ENCODE assay signal across 23 mouse cellular contexts in genomic region chr2:143789911-143790310, GRCm38 (mm10).
DNase-seq lines count a peak whose midpoint lies in the region; ATAC-seq lines count a peak whose summit lies in the region.
"Had no signal": no experiment of that assay in that cellular context is flagged by ENCODE, and none has a peak within 500 bp of the region (broad histone marks: within the 10 kb centered on the region; RNA-seq: fewer than 3 reads in every experiment).

No protein-coding gene starts in this region.

- no peaks in the 10 kb centered on the region for H3K9me3 ChIP-seq in heart, embryonic 11.5 days (replicated peaks; ENCODE audit: control insufficient read depth, low read length)
- H3K9me3 ChIP-seq: embryonic facial prominence, embryonic 13.5 days; embryonic facial prominence, embryonic 15.5 days; forebrain, embryonic 10.5 days; forebrain, embryonic 12.5 days had no signal

- H3K4me2 ChIP-seq in heart, embryonic 11.5 days = no peak overlapping the region
- H3K4me2 ChIP-seq: embryonic facial prominence, embryonic 13.5 days; embryonic facial prominence, embryonic 15.5 days; forebrain, embryonic 12.5 days had no signal

- H3K4me1 ChIP-seq in heart, embryonic 11.5 days (ENCODE audit: control insufficient read depth, insufficient read depth, low read length) = no peaks in the 10 kb centered on the region
- H3K4me1 ChIP-seq: embryonic facial prominence, embryonic 13.5 days; embryonic facial prominence, embryonic 15.5 days; forebrain, embryonic 10.5 days; forebrain, embryonic 12.5 days had no signal

- no peak overlapping the region for H3K9ac ChIP-seq in heart, embryonic 11.5 days (ENCODE audit: low read depth, low read length)
- H3K9ac ChIP-seq: embryonic facial prominence, embryonic 13.5 days; embryonic facial prominence, embryonic 15.5 days; forebrain, embryonic 12.5 days had no signal

- H3K27me3 ChIP-seq in heart, embryonic 11.5 days (ENCODE audit: control insufficient read depth, insufficient read depth, low read length) = no peaks in the 10 kb centered on the region
- H3K27me3 ChIP-seq: embryonic facial prominence, embryonic 13.5 days; embryonic facial prominence, embryonic 15.5 days; forebrain, embryonic 12.5 days had no signal

- ATAC-seq in cerebellum, adult (ENCODE audit: insufficient number of reproducible peaks, low FRiP score, low TSS enrichment) = peak; percentile 74
- ATAC-seq in heart, embryonic 11.5 days (replicated peaks; ENCODE audit: insufficient number of reproducible peaks, low FRiP score, low TSS enrichment) = no peak
- ATAC-seq: activated CD4-positive, CD25-positive, alpha-beta regulatory T cell, adult 4 months; CD4-positive, CD25-positive, alpha-beta regulatory T cell, adult 4 months; forebrain, embryonic 14.5 days; forebrain, embryonic 16.5 days; Patski had no signal

- no peak overlapping the region for H3K27ac ChIP-seq in heart, embryonic 11.5 days (ENCODE audit: low read depth, low read length)
- H3K27ac ChIP-seq: embryonic facial prominence, embryonic 13.5 days; embryonic facial prominence, embryonic 15.5 days; forebrain, embryonic 10.5 days; forebrain, embryonic 12.5 days had no signal

- H3K36me3 ChIP-seq in heart, embryonic 11.5 days (ENCODE audit: control insufficient read depth, insufficient read depth, low read length) = no peaks in the 10 kb centered on the region
- H3K36me3 ChIP-seq: embryonic facial prominence, embryonic 13.5 days; embryonic facial prominence, embryonic 15.5 days; forebrain, embryonic 10.5 days; forebrain, embryonic 12.5 days; G1E had no signal

- no peak overlapping the region for H3K4me3 ChIP-seq in heart, embryonic 11.5 days (ENCODE audit: low read depth, low read length)
- H3K4me3 ChIP-seq: embryonic facial prominence, embryonic 13.5 days; embryonic facial prominence, embryonic 15.5 days; erythroblast, embryonic 14.5 days; forebrain, embryonic 10.5 days; forebrain, embryonic 12.5 days had no signal

- 80% methylated on average over 5 of the region's 5 CpGs for WGBS in heart, embryonic 11.5 days (ENCODE audit: insufficient replicate concordance)

- no peak for DNase-seq in cerebellum, postnatal 4 days (ENCODE audit: low spot score in 2 of 2)
- DNase-seq in cerebellum, adult 9-11 months = peak; percentile 17
- no peak for DNase-seq in cerebellum, adult 11-12 months
- DNase-seq in heart, adult 11 months = peak; percentile 49
- DNase-seq: adrenal gland, adult 8-10 months; adrenal gland, postnatal 14 days; adrenal gland, postnatal 36 days; B cell, adult 2 months; cerebellum, adult 2 months; embryo, embryonic 11 days had no signal

Comparison
In these comparisons a context has a peak if more than half of its experiments do, and no peak if none do; other contexts are left out.
1. DNase-seq: peak in cerebellum, adult 9-11 months (single experiment) and heart, adult 11 months (single experiment); none in cerebellum, postnatal 4 days (0 of 2) and cerebellum, adult 11-12 months (single experiment).